Mouse (Mus musculus) C2C12 (cell line): ENCODE measurements around the gene Eef1a1. TPM values are rescaled to one million over a fixed set of nuclear protein-coding genes. Genes with fewer than 3 reads are reported as not detected.
"Not testable (repeated sequence)": the region's sequence is repeated elsewhere in the genome, so short reads cannot be mapped to it uniquely, and the experiment has no call there.

ENCODE experiments used
- H3K27me3 ChIP-seq: one replicate; pipeline ENCODE4 v1.6.1; 2011; ENCODE audit not compliant: control insufficient read depth, insufficient read depth, insufficient read length
- H3K36me3 ChIP-seq: one replicate; pipeline ENCODE4 v1.6.1; 2011; ENCODE audit not compliant: control insufficient read depth, insufficient read depth
- H3K4me3 ChIP-seq: one replicate; pipeline ENCODE4 v1.5.1; 2011; ENCODE audit warnings: mild to moderate bottlenecking, control low read depth; ENCODE audit not compliant: poor library complexity, insufficient read depth, severe bottlenecking
- H3K79me2 ChIP-seq: one replicate; pipeline ENCODE4 v1.6.1; 2011; ENCODE audit not compliant: control insufficient read depth, insufficient read depth
- H3K79me3 ChIP-seq: one replicate; pipeline ENCODE4 v1.6.1; 2011; ENCODE audit warnings: low read depth, control low read depth
- H3ac ChIP-seq: one replicate; pipeline ENCODE3; 2011; ENCODE audit warnings: low read depth; ENCODE audit not compliant: control insufficient read depth, insufficient read length
- FOSL1 ChIP-seq: IDR thresholded peaks from one replicate; pipeline ENCODE4 v1.8.0; 2011; ENCODE audit warnings: mild to moderate bottlenecking, low read length; ENCODE audit not compliant: poor library complexity, insufficient read depth, severe bottlenecking
- MAX ChIP-seq: IDR thresholded peaks from one replicate; pipeline ENCODE4 v1.6.1; 2011; ENCODE audit warnings: mild to moderate bottlenecking, control low read depth
- MYOD1 ChIP-seq: IDR thresholded peaks from one replicate; pipeline ENCODE4 v1.6.1; 2011; ENCODE audit warnings: low read depth; ENCODE audit not compliant: control insufficient read depth, insufficient read length
- MYOG ChIP-seq: IDR thresholded peaks from one replicate; pipeline ENCODE4 v1.6.1; 2011; ENCODE audit not compliant: control insufficient read depth, insufficient read length; ENCODE audit errors: extremely low read depth
- USF1 ChIP-seq: IDR thresholded peaks from one replicate; pipeline ENCODE4 v1.6.1; 2011; ENCODE audit warnings: low read depth, mild to moderate bottlenecking, control low read depth, moderate library complexity
- polyA plus RNA-seq: library from polyadenylated mRNA; unstranded; fragments of >200 nt; fragmentation: generic; extraction: Trizol; gene quantifications from one replicate; pipeline ENCODE4 v1.2.1, GENCODE M21; 2012; ENCODE audit warnings: missing spikeins

The Eef1a1 gene
- polyA plus RNA-seq, 1 experiment: 7,691 TPM

DNA sequence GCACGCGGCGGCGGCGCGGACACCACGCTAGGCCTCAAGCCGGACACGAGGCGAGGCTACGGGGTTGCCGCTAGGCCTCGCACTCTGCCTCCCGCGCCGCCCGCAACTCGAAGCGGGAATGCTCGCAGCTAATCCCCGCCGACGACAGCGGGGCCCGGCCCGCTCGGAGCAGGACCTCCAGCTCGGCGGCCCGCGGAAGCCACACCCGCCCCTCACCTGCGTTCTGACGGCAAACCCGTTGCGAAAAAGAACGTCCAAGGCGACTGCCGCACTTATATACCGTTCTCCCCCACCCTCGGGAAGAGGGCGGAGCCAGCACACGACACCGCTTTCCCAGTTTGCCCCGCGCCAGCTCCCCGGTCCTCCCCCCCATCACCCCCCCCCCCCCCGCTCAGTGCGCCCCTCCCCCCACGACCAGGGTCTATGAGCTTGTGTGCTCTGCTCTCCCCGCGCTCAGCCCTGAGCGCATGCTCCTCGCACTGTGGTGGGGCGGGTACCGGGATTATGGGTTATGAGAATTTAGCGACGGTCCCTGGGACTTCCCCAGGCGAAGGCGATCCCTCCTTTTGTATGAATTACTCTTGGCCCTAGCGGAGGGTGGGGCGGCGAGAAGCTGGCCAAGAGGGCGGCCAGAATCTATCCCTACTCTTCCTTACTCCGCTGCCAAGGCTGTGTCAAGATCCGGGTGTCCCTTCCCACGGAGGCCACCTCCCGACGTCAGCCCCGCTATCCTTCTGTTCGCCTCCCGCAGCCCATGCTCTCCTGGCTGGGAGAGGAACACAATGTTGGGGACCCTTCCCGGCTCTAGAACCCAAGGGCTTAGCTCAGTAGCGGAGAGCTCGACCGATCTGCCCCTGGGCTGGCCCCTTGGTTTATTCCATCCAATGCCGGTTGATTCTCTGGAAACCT, 7.3 kb downstream of the Eef1a1 start:
- H3K4me3 ChIP-seq: peak overlapping the region; percentile 85
- H3K27me3 ChIP-seq: no peaks in the 10 kb centered on the region
- H3K79me3 ChIP-seq: peaks cover 31% of the 10 kb centered on the region
- peak overlapping the region; percentile 97 for H3ac ChIP-seq
- peaks cover 41% of the 10 kb centered on the region for H3K36me3 ChIP-seq
- TF ChIP-seq MYOG (no peak), MAX (peak; percentile 62), USF1 (no peak)
- peaks cover 38% of the 10 kb centered on the region for H3K79me2 ChIP-seq

GRCm38 (mm10) chr9:78480706-78481358, 8.1 kb downstream of the Eef1a1 start:
- peak overlapping the region; percentile 85 for H3K4me3 ChIP-seq
- no peak for TF ChIP-seq MYOD1
- TF ChIP-seq MYOG: no peak

GRCm38 (mm10) chr9:78480227-78480626, 8.7 kb downstream of the Eef1a1 start:
- H3K36me3 ChIP-seq: peaks cover 44% of the 10 kb centered on the region
- peaks cover 38% of the 10 kb centered on the region for H3K79me2 ChIP-seq
- peak overlapping the region; percentile 73 for H3ac ChIP-seq
- peaks cover 31% of the 10 kb centered on the region for H3K79me3 ChIP-seq
- not testable (repeated sequence) for H3K27me3 ChIP-seq
- peak overlapping the region; percentile 85 for H3K4me3 ChIP-seq

More at GRCm38 (mm10) chr9:78480706-78481358, 8.1 kb downstream of the Eef1a1 start:
- Histone ChIP-seq H3K79me2 (peaks cover 38% of the 10 kb centered on the region), H3K79me3 (peaks cover 31% of the 10 kb centered on the region), H3K36me3 (peaks cover 44% of the 10 kb centered on the region), H3ac (peak overlapping the region; percentile 97), H3K27me3 (no peaks in the 10 kb centered on the region)

- peak overlapping the region; percentile 85 for H3K4me3 ChIP-seq
- H3ac ChIP-seq: peak overlapping the region; percentile 67
- H3K79me3 ChIP-seq: peaks cover 31% of the 10 kb centered on the region
- peaks cover 38% of the 10 kb centered on the region for H3K79me2 ChIP-seq
- peaks cover 44% of the 10 kb centered on the region for H3K36me3 ChIP-seq
- not testable (repeated sequence) for H3K27me3 ChIP-seq
Measured at GRCm38 (mm10) chr9:78479308-78479707, 9.6 kb downstream of the Eef1a1 start.

DNA sequence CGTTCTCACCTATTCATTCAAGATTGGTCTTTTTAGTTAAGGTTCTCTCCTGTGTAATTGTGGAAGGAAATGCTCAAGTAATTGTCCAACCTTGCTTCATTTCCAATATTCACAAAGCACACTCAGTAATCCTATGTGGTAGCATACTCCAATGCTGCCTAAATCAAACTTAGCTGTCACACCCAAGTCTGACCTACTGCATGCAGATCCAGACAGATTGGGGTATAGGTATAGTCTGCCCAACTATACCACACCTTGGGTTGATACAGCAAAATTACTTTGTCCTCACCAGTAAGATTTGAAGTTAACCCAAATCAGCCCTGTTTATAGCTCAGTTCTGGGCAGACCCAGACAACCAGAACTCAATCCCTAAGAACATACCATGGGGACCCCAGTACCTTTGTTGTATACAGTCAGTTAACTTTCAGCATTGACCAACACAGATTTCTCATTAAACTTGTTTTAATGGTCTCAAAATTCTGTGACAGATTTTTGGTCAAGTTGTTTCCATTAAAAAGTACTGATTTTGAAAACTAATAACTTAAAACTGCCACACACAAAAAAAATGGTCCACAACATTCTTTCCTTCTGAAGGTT, 10.8 kb downstream of the Eef1a1 start:
- Histone ChIP-seq H3K79me2 (peaks cover 38% of the 10 kb centered on the region), H3K79me3 (peaks cover 31% of the 10 kb centered on the region), H3ac (peak overlapping the region; percentile 3), H3K36me3 (peaks cover 44% of the 10 kb centered on the region)
- not testable (repeated sequence) for H3K27me3 ChIP-seq, H3K4me3 ChIP-seq

GRCm38 (mm10) chr9:78477021-78477551, 11.9 kb downstream of the Eef1a1 start:
- peaks cover 38% of the 10 kb centered on the region for H3K79me2 ChIP-seq
- TF ChIP-seq USF1: peak; percentile 31
- no peak for TF ChIP-seq MYOG
- TF ChIP-seq MAX: no peak
- no peak for TF ChIP-seq MYOD1
- no peak for TF ChIP-seq FOSL1
- H3K36me3 ChIP-seq: peaks cover 44% of the 10 kb centered on the region

More at GRCm38 (mm10) chr9:78477021-78477551, 11.9 kb downstream of the Eef1a1 start:
- peaks cover 31% of the 10 kb centered on the region for H3K79me3 ChIP-seq
- H3ac ChIP-seq: no peak overlapping the region
- H3K4me3 ChIP-seq: no peak overlapping the region
- H3K27me3 ChIP-seq: no peaks in the 10 kb centered on the region
